Mouse (Mus musculus) G1E (cell line): Measurements from ENCODE around the gene Alad.

Source experiments
- CTCF ChIP-seq: IDR thresholded peaks from 2 replicates; pipeline ENCODE4 v1.5.1; 2012; ENCODE audit warnings: low read depth, low read length, inconsistent platforms, mixed read lengths
- GATA1 ChIP-seq: IDR thresholded peaks from 2 replicates; pipeline ENCODE4 v1.6.1; 2012; ENCODE audit warnings: borderline replicate concordance, low read length, inconsistent platforms, mixed read lengths
- GATA2 ChIP-seq: IDR thresholded peaks from 2 replicates; pipeline ENCODE4 v1.6.1; 2012; ENCODE audit warnings: low read depth, low read length, inconsistent platforms, borderline replicate concordance
- POLR2AphosphoS5 ChIP-seq: IDR thresholded peaks from 2 replicates; pipeline ENCODE4 v1.6.1; 2012; ENCODE audit warnings: low read depth, low read length, inconsistent platforms; ENCODE audit not compliant: insufficient replicate concordance
- TAL1 ChIP-seq: conservative IDR thresholded peaks from 2 replicates; pipeline ENCODE4 v1.6.1; 2012; ENCODE audit warnings: low read depth, low read length, inconsistent platforms, mixed read lengths

GRCm38 (mm10) chr4:62505991-62506390 is 13.7 kb downstream of the Alad start:
- no peak for TF ChIP-seq CTCF
- TF ChIP-seq TAL1 = no peak
- no peak for TF ChIP-seq GATA1
- no peak for TF ChIP-seq POLR2AphosphoS5
- TF ChIP-seq GATA2 = no peak
